Mouse (Mus musculus) brain, embryonic 14.5 days (tissue): ENCODE results near the gene Brd2. TPM values are rescaled to one million over a fixed set of nuclear protein-coding genes. Genes with fewer than 3 reads are reported as not detected.

ENCODE experiments used
- DNase-seq: peaks from one replicate; pipeline ENCODE4 v3.0.0-alpha.2; 2011; ENCODE audit warnings: low read depth
- CTCF ChIP-seq: fragments of 200-500 bp; IDR thresholded peaks from 2 replicates; pipeline ENCODE4 v1.5.1; 2012; ENCODE audit warnings: inconsistent platforms, mild to moderate bottlenecking, moderate library complexity, borderline replicate concordance; ENCODE audit not compliant: insufficient read depth, insufficient read length; ENCODE audit errors: extremely low read depth
- POLR2A ChIP-seq: fragments of 200-500 bp; IDR thresholded peaks from 2 replicates; pipeline ENCODE4 v1.6.1; 2012; ENCODE audit warnings: mild to moderate bottlenecking, inconsistent platforms, borderline replicate concordance; ENCODE audit not compliant: poor library complexity, insufficient read depth, insufficient read length, severe bottlenecking; ENCODE audit errors: extremely low read depth
- polyA plus RNA-seq: library from polyadenylated mRNA; depleted of rRNA; stranded (reverse); fragments of >200 nt; gene quantifications from 2 replicates; pipeline ENCODE4 v1.2.3, GENCODE M21; 2012

The Brd2 gene
- polyA plus RNA-seq, 1 experiment, result 256 TPM

DNA sequence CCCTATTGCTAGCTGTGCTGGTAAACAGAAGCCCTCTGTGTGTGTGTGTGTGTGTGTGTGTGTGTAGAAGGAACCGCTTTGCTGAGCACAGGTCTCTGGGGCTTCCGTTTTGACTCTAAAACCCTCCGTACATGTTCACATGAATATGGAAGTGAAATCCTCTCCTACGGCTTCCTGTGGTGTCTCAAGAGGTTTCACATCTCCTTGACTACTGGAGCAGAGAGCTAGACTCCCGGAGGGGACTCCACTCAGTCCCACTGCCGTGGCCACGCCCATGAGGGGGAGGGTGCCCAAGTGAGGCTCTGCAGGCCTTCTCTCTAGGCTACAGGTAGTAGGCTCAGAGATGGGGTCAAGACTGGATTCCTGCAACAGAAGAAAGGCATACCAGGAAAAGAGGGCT is 20.6 kb upstream of the Brd2 start, which contains the start of gene H2-DMb2:
Gene H2-DMb2, plus strand, starts transcription at position 275 of the 400 bp plus-strand sequence.
- peak; percentile 30 for DNase-seq
- no peak for TF ChIP-seq POLR2A
- no peak for TF ChIP-seq CTCF

DNA sequence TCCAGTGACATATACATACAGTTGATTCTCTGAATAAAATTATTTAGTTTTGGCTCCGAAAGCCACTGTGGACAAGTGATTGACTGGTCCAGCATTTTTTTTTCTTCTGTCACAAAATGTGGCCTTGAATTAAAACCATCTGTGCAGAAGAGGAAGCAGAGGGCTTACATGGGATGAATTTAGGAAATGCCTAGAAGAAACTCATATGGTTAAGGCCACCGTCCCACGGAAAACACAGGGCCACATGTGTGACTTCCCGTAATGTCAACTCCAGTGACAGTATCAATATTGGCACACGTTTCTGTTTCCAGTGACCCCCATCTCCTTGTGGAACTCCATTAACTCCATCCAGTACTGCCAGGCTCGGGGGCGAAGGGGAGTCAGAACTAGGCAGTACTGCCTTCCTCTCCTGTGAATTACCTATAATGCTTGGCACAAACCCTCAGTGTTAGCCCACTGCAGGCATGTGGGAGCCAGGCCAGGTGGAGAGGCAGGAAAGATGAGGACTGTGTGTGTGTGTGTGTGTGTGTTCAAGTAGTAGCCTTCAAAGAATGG is 20.1 kb upstream of the Brd2 start:
- TF ChIP-seq CTCF (no peak), POLR2A (no peak)
- DNase-seq, result no peak

DNA sequence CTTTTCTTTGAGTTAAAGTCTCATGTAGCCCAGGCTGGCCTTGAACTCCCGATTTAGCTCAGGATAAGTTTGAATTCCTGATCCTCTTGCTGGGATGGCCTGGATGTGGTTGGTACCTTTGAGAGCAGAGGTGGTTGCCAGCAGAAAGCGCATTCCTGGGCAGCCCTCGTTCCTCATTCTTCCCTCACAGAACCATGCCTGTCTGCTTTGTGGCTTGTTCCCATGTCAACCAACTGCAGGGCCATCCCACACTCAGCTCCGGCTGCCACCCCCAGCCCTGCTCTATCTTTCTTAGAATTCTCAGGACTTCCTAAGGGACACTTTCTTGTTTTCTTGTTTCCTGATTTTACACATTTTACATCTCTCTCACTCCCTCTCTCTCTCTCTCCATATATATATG is 19.0 kb upstream of the Brd2 start:
- DNase-seq, result no peak
- TF ChIP-seq CTCF (no peak), POLR2A (no peak)

DNA sequence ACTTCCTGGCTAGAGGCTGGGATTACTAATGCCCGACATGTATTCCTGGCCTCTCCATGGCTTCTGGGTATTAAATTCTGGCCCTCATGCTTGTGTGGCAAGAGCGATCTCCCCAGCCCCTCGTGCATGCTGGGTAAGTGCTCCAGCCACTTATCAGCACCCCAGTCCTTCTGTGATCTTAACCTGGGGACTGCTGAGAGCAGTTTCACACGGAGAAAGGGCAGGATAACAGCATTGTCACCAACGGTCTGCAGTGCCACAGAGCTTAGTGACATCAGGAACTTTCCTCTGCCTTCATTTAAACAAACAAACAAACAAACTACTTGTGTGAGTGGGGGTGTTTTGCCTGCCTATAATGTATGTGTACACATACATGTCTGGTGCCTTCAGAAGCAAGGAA is 17.8 kb upstream of the Brd2 start:
- no peak for DNase-seq
- TF ChIP-seq CTCF (no peak), POLR2A (no peak)

DNA sequence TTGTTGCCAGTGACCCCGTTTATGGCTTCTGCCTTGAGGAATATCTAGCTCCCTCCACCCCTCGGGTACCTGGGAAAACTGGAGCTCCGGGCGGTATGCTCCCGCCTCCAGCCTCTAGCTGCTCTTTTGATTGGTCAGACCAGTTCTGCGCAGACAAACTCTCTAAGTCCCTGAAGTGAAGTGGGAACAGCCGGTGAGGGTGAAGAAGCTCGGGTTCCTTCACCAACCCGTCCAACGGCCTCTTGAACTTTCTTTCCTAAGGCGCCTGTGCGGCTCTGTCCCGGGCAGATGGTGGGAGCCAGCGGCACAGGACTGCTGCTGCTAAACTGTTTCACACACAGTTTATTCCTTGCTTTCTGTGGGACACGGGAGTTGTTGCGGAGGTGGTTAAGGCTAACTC is 17.0 kb upstream of the Brd2 start:
- no peak for TF ChIP-seq POLR2A
- DNase-seq, result peak; percentile 42

DNA sequence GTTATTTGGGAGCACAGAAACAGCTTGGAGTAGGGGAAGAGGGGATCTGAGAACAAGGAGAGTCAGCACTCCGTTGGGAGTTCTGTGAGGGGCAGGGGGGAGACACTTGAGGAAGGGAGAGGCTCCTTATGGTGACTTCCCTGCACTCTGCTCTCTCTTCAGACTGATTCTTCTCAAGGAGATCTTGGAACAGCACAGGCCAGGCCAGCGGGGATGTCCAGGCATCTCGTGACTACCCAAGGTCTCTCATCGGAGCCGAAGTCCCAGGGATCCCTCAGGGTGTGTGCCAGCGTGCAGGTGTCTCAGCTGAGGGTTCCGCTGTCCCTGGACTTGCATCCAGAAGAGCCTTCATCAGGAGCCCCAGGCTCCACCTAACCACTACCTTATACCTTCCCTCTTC is 16.2 kb upstream of the Brd2 start:
- DNase-seq, result no peak
- TF ChIP-seq CTCF (no peak), POLR2A (no peak)

DNA sequence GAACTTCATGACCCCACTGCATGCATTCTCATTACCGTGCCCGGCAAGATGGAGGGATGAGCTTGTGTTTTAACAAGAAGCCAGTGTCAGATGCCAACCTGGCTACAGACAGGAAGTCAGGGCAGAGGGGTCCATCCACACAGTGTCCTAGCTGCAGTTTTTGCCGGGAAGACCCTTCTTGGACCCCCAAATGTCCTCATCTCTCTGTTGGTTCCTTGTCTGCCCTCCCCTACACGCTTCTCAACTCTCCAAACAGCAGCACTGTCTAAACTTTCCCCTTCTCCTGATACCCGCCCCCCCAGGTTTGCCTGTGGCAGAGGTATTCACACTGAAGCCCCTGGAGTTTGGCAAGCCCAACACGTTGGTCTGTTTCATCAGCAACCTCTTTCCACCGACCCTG is 15.2 kb upstream of the Brd2 start:
- TF ChIP-seq CTCF, result no peak
- no peak for TF ChIP-seq POLR2A
- DNase-seq, result no peak

DNA sequence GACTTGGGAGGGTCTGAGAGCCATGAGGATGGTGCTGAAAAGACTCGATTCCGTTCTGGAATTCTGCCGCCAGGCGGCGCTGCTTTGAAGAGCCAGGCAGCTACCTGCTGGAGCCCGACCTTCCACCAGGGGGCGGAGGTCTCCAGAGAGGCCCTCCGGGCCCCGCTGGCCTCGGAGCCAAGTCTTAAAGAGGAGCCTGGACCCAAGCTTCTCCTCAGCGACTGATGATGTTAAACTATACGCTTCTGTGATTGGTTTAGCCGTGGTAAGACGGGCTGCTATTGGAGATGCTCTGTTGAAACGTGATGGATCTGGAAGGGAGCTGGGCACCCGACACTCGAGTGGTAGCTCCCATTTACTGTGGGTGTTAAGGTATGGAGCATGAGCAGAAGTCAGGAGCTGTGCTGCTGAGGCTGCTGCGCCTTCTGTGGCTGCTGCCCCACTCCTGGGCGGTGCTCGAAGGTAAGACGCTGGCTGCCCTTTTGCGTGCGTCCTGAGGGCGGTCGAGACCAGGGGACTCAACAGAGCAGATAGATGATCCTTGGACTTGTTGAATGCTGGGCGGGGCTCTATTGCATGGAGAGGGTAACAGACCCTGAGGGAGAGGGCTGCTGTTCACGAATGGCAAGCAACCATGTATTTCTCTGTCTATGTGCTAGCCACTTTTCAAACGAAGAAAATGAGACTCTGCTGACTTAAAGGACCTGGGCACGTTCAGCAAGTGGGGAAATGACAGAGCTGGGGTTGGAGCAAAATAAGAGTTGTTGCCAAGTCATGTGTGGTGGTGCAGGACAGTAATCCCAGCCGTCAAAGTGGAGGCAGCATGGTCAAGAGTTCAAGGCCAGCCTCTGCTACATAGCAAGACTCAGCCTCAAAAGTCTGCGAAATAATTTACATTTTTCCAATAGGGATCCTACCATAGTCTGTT is 13.1 kb upstream of the Brd2 start:
- TF ChIP-seq POLR2A (no peak), CTCF (peak; percentile 100)
- peak; percentile 99 for DNase-seq

DNA sequence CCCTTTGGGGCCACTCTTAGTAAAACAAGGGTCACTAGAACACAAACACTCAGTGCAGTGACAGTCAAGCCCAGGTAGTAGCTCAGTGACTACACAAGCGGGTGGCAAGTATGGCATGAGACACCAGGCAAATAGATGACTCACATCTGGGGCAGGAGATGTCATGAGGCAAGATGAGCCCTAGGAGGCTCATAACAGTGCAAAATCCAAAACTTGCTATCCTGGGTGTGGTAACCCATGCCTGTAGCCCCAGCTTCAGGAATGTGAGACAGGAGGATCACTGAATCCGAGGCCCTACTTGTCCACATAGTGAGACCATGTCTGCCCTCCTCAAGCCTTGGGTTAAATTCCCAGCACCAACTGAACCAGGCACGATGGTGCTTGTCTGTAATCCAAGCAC is 12.0 kb upstream of the Brd2 start:
- DNase-seq, result no peak
- TF ChIP-seq POLR2A (no peak), CTCF (no peak)

DNA sequence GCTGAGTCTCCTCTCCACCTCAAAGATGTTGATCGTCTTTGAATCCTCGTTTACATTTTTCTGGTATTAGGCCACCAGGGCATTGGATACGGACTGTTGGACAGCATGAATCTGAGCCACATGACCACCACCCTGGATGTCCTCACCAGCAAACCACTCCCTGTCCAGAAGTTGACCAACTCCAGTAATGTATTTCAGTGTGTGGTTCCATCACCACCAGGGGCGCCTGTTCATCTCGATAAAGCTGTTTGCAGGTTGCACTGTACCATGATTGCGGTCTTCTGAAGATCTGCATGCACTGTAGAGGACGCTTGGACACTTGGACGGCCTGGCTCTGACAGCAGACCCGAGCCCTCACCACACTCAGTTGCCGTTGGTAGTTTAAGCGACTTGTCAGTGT is 10.9 kb upstream of the Brd2 start:
- DNase-seq, result no peak
- TF ChIP-seq CTCF, result peak; percentile 9; the same call in 1 of the 2 replicates
- TF ChIP-seq POLR2A, result no peak

DNA sequence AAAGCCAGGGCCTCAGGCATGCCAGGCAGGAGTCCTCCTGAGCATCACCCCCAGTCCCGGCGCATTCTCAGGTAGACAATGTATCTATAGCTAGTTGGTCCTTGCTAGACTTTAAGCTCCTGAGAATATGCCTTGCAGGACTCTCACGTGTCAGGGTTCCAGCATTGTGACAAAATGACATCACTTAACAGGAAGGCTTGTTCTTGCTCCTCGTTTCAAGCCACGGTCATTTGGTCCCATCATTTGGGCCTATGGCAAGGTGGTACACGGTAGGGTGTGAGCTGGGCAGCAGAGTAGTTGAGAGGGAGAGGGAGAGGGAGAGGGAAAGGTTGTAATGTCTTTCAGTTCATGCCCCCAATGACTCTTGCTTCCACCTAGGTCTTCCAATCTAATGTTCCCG is 9.5 kb upstream of the Brd2 start:
- DNase-seq, result no peak
- no peak for TF ChIP-seq CTCF
- no peak for TF ChIP-seq POLR2A

DNA sequence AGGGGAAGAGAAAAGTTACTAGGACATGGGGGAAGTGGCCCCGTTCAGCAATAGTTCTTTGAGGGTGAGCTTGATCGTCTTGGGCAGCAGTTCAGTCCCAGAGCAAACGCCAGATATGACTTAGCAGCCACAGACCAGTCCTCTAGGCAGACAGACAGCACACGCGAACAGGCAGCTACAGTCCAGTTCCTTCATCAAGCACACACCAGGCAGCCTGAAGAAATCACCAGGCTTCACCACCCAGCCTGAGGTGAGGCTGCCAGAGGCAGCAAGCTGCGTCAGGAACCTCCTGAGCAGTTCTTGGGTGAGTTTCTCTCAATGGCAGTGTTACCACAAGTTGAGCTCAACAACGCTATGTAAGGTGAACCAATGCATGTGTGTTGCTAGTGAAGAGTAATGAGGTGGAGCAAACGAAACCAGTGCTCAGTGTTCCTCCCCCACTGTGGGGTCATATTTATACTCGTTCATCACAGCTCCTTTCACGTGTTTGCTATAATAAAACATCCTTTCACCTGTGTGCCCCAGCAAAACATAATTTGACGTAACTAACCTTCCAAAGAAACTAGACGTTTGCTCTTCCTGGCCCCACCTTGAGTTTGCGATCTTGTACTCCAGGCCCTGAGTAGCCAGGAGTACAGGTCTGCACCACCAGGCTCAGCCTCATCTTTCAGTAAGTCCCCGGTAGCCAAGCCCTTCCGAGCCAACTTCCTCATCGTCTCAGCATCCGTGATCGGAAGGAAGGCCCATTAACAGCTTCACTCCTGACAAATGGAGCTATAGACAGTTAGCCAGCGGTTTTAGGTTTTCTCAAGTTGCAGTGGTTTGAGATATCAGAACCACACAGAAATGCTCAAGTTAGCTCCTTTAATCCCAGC is 7.9 kb upstream of the Brd2 start:
- no peak for TF ChIP-seq POLR2A
- TF ChIP-seq CTCF, result no peak
- DNase-seq, result no peak
